Mouse (Mus musculus): ENCODE measurements at regions not wholly inside any gene's neighbourhood (a gene's known extent, or its start where the extent isn't known, plus 50 kb on each side); places are given as distances from the start of the nearest gene placed in this dataset.
A peak's percentile ranks its signal among the peaks of the same experiment; 100 is the strongest.

GRCm38 (mm10) chrX:12251853-12252679, 91.9 kb upstream of the Bcor start:
- Histone ChIP-seq H3K27ac (ENCODE audit: control insufficient read depth, insufficient read depth, low read depth, low read length, poor library complexity) (peak overlapping the region; percentile 77), H3K4me1 (ENCODE audit: control insufficient read depth, insufficient read depth, low read length) (no peaks in the 10 kb centered on the region), H3K4me3 (replicated peaks; ENCODE audit: control insufficient read depth, low read depth, low read length) (peak overlapping the region; percentile 60)
- TF ChIP-seq POLR2A (IDR thresholded peaks at IDR 0.05; ENCODE audit: borderline replicate concordance, control insufficient read depth, low read depth, low read length): 0 out of 2 replicates have a peak, but pooled peaks have one; percentile 9
- peak; percentile 48; the same call in 1 of the 2 replicates for TF ChIP-seq CTCF (IDR thresholded peaks at IDR 0.05; ENCODE audit: control insufficient read depth, insufficient read depth, low read length)
- 9% methylated on average over 30 of the region's 32 CpGs for WGBS

DNA sequence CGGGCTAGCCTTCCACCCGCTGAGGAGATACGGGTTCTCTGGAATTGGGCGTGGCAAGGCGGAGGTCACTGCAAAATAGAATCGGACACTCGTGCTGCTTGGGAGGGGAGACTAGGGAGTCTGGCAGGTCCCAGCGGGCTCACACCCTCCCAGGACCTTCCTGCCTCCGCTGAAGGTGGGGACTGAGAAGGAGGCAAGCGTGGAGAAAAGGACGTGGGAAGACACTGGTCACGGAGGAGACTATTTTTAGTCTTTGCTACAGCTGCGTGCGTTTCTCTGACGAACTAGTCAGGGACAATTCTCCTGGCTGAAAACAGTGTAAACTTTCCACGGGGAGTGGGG, 92.5 kb upstream of the Bcor start:
- WGBS: 10% methylated on average over 16 of the region's 16 CpGs
- Histone ChIP-seq H3K4me3 (replicated peaks; ENCODE audit: control insufficient read depth, low read depth, low read length) (peak overlapping the region; percentile 60), H3K4me1 (ENCODE audit: control insufficient read depth, insufficient read depth, low read length) (no peaks in the 10 kb centered on the region), H3K27ac (ENCODE audit: control insufficient read depth, insufficient read depth, low read depth, low read length, poor library complexity) (peak overlapping the region; percentile 77)
- TF ChIP-seq POLR2A (IDR thresholded peaks at IDR 0.05; ENCODE audit: borderline replicate concordance, control insufficient read depth, low read depth, low read length): no peak
- no peak for TF ChIP-seq CTCF (IDR thresholded peaks at IDR 0.05; ENCODE audit: control insufficient read depth, insufficient read depth, low read length)

DNA sequence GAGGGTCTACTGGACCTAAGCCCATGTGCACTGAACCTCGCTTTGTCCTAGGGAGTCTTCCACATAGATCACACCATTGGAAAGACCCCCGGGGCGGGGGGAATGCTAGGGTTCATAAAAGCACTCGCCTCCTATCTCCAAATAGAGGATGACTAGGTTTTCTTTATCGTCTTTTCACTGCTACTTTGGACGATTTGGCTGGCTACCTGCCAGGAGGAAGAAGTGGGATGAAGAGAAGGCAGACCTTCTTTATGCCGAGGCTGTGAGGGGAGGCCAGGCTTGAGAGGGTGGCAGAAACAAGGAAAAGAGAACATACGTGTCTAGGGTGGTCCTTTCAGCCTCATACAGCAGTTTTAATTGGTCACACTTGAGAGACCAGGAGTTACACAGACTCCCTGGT, 96.6 kb upstream of the Bcor start:
- WGBS: 55% methylated on average over 8 of the region's 8 CpGs
- Histone ChIP-seq H3K27ac (ENCODE audit: control insufficient read depth, insufficient read depth, low read depth, low read length, poor library complexity) (no peak overlapping the region), H3K4me3 (replicated peaks; ENCODE audit: control insufficient read depth, low read depth, low read length) (no peak overlapping the region), H3K4me1 (ENCODE audit: control insufficient read depth, insufficient read depth, low read length) (no peaks in the 10 kb centered on the region)
- TF ChIP-seq POLR2A (IDR thresholded peaks at IDR 0.05; ENCODE audit: borderline replicate concordance, control insufficient read depth, low read depth, low read length): no peak
- TF ChIP-seq CTCF (IDR thresholded peaks at IDR 0.05; ENCODE audit: control insufficient read depth, insufficient read depth, low read length): no peak

DNA sequence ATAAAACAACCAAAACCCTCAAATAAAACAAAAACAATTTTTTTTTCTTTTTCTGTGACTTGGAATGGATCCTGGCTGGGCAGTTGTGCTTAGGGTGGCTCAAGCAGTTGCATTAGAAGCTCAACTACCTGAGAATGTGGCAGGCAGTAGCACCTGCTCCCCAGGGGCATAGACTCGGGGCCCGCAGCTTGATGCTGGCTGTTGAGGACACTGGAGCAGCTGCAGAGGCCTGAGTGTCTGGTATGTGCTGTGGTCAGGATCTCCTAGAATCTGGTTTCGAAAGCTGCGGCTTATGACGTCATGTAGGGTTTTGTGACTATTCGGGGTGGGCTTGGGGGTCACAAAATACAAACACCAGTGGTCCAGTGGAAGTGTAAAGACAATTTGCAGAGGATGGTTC, 103.7 kb upstream of the Bcor start:
- TF ChIP-seq CTCF (IDR thresholded peaks at IDR 0.05; ENCODE audit: control insufficient read depth, insufficient read depth, low read length) (no peak), POLR2A (IDR thresholded peaks at IDR 0.05; ENCODE audit: borderline replicate concordance, control insufficient read depth, low read depth, low read length) (no peak)
- Histone ChIP-seq H3K4me1 (ENCODE audit: control insufficient read depth, insufficient read depth, low read length) (no peaks in the 10 kb centered on the region), H3K27ac (ENCODE audit: control insufficient read depth, insufficient read depth, low read depth, low read length, poor library complexity) (no peak overlapping the region), H3K4me3 (replicated peaks; ENCODE audit: control insufficient read depth, low read depth, low read length) (no peak overlapping the region)
- 55% methylated on average over 6 of the region's 6 CpGs for WGBS

GRCm38 (mm10) chrX:12284741-12285140, 124.6 kb upstream of the Bcor start:
- Histone ChIP-seq H3K4me3 (replicated peaks; ENCODE audit: control insufficient read depth, low read depth, low read length) (no peak overlapping the region), H3K27ac (ENCODE audit: control insufficient read depth, insufficient read depth, low read depth, low read length, poor library complexity) (no peak overlapping the region), H3K4me1 (ENCODE audit: control insufficient read depth, insufficient read depth, low read length) (no peaks in the 10 kb centered on the region)
- TF ChIP-seq CTCF (IDR thresholded peaks at IDR 0.05; ENCODE audit: control insufficient read depth, insufficient read depth, low read length): no peak
- no peak for TF ChIP-seq POLR2A (IDR thresholded peaks at IDR 0.05; ENCODE audit: borderline replicate concordance, control insufficient read depth, low read depth, low read length)
- 58% methylated on average over 4 of the region's 4 CpGs for WGBS

DNA sequence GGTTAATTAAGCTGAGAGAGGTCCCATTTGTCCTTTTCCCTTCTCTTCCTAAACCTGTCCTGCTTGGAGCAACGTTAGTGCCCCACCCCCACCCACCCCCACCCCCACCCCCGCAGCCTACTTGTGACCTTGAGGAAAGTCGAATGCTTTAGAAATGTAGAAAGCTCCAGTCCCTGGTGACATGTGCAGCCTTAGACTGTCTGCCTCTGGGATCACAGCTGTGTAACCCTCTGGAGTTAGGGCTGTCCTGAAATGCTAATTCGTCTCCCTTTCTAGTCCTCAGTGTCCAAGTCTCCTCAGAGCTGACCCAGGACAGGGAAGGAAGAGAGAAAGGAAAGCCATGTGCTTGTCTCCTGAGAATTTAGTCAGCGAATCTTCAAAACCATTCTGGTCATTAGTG, 125.0 kb upstream of the Bcor start:
- Histone ChIP-seq H3K27ac (ENCODE audit: control insufficient read depth, insufficient read depth, low read depth, low read length, poor library complexity) (no peak overlapping the region), H3K4me3 (replicated peaks; ENCODE audit: control insufficient read depth, low read depth, low read length) (no peak overlapping the region), H3K4me1 (ENCODE audit: control insufficient read depth, insufficient read depth, low read length) (no peaks in the 10 kb centered on the region)
- 62% methylated on average over 5 of the region's 5 CpGs for WGBS
- no peak for TF ChIP-seq POLR2A (IDR thresholded peaks at IDR 0.05; ENCODE audit: borderline replicate concordance, control insufficient read depth, low read depth, low read length)
- TF ChIP-seq CTCF (IDR thresholded peaks at IDR 0.05; ENCODE audit: control insufficient read depth, insufficient read depth, low read length): no peak

DNA sequence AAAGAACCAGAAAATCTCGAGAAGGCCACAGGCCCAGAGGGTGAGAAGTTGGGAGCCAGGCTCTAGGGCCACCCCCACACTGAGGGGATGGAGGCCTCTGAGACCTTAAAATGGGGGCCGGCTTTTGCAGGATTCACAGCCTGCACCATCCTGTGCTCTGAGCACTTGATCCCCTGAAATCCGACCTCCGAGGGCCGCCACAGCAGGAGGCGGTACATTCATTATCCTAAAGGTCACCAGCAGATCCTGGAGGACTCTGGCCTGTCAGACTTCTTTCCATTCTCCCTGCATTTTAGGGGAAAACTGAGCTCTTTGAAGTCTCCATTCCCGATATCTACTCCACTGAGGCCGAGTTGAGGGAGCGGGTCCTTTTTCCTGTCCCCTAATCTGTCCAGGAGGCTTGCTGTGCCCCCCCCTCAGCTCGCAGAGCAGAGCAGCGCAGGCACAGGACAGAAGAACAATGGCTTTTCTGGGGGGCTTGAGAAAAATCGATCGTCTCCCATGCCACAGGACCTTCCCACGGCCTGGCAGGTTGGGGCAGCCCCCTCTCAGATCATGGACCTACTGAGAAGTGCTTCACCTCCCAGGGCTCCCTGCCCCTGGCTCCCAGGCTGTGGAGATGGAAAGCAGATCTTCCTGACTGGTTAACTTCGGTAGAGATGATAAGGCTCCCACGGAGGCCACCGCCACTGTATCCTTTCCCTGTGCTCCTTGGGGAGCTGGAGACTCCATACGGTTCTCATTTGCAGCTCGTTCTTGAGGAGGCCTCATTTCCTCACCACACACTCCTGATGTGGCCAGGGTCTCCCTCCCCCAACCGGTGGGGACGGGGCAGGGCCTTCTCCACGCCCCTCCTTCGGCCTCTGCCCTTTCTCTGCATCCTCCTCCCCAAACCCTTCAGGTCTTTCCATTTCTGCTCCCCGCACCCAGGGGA, 126.1 kb upstream of the Bcor start:
- no peak overlapping the region for H3K4me3 ChIP-seq (replicated peaks; ENCODE audit: control insufficient read depth, low read depth, low read length)
- H3K27ac ChIP-seq (ENCODE audit: control insufficient read depth, insufficient read depth, low read depth, low read length, poor library complexity): no peak overlapping the region
- no peak for TF ChIP-seq POLR2A (IDR thresholded peaks at IDR 0.05; ENCODE audit: borderline replicate concordance, control insufficient read depth, low read depth, low read length)
- no peak for TF ChIP-seq CTCF (IDR thresholded peaks at IDR 0.05; ENCODE audit: control insufficient read depth, insufficient read depth, low read length)
- WGBS: 63% methylated on average over 24 of the region's 24 CpGs
- no peaks in the 10 kb centered on the region for H3K4me1 ChIP-seq (ENCODE audit: control insufficient read depth, insufficient read depth, low read length)

- no peaks in the 10 kb centered on the region for H3K4me1 ChIP-seq (ENCODE audit: control insufficient read depth, insufficient read depth, low read length)
- TF ChIP-seq POLR2A (IDR thresholded peaks at IDR 0.05; ENCODE audit: borderline replicate concordance, control insufficient read depth, low read depth, low read length) (no peak), CTCF (IDR thresholded peaks at IDR 0.05; ENCODE audit: control insufficient read depth, insufficient read depth, low read length) (no peak)
- H3K27ac ChIP-seq (ENCODE audit: control insufficient read depth, insufficient read depth, low read depth, low read length, poor library complexity): no peak overlapping the region
- H3K4me3 ChIP-seq (replicated peaks; ENCODE audit: control insufficient read depth, low read depth, low read length): no peak overlapping the region
- 65% methylated on average over 18 of the region's 18 CpGs for WGBS
Measured at GRCm38 (mm10) chrX:12286910-12287522, 126.9 kb upstream of the Bcor start.

All from bone marrow, adult 2 months (tissue).